ENCODE assay signal across 28 mouse cellular contexts in genomic region chr8:94745476-94746184, GRCm38 (mm10). TPM values are rescaled to one million over a fixed set of nuclear protein-coding genes. Genes with fewer than 3 reads are reported as not detected.
DNase-seq lines count a peak whose midpoint lies in the region; TF ChIP-seq lines count a peak whose summit lies in the region.
"Had no signal": no experiment of that assay in that cellular context is flagged by ENCODE, and none has a peak within 500 bp of the region (broad histone marks: within the 10 kb centered on the region; RNA-seq: fewer than 3 reads in every experiment).

TSS of gene Ccl22 (plus strand) at chr8:94745590.

- H3K4me3 ChIP-seq in testis, adult 2 months (ENCODE audit: control insufficient read depth, low read depth, low read length) = peak within 1 kb of the TSS; percentile 42
- H3K4me3 ChIP-seq: embryonic facial prominence, embryonic 13.5 days; embryonic facial prominence, embryonic 15.5 days; erythroblast, embryonic 14.5 days; forebrain, embryonic 10.5 days; forebrain, embryonic 12.5 days had no signal

- TF ChIP-seq POLR2A in testis, adult 2 months (IDR thresholded peaks at IDR 0.05; ENCODE audit: control insufficient read depth, low read depth, low read length) = no peak

- no peaks in the 10 kb centered on the region for H3K36me3 ChIP-seq in testis, adult 2 months (ENCODE audit: control insufficient read depth, insufficient read depth, low read length)
- H3K36me3 ChIP-seq: embryonic facial prominence, embryonic 13.5 days; embryonic facial prominence, embryonic 15.5 days; forebrain, embryonic 10.5 days; forebrain, embryonic 12.5 days had no signal

- intact Hi-C loops in heart, postnatal 25 days (cut with DNase I) = no loop called here

- no peak for TF ChIP-seq CTCF in testis, adult 2 months (IDR thresholded peaks at IDR 0.05; ENCODE audit: control insufficient read depth, insufficient read depth, insufficient replicate concordance, low read depth, low read length)

- peaks cover 2% of the 10 kb centered on the region; the same call in 1 of the 2 replicates for H3K4me1 ChIP-seq in testis, adult 2 months (ENCODE audit: control insufficient read depth, insufficient read depth, low read length)
- H3K4me1 ChIP-seq: embryonic facial prominence, embryonic 13.5 days; embryonic facial prominence, embryonic 15.5 days; forebrain, embryonic 10.5 days; forebrain, embryonic 12.5 days had no signal

- H3K27ac ChIP-seq in testis, adult 2 months (ENCODE audit: control insufficient read depth, insufficient read depth, low read depth, low read length) = no peak within 1 kb of the TSS
- H3K27ac ChIP-seq: embryonic facial prominence, embryonic 13.5 days; embryonic facial prominence, embryonic 15.5 days; forebrain, embryonic 10.5 days; forebrain, embryonic 12.5 days had no signal

- peak; percentile 80 for DNase-seq in heart, adult 11 months
- DNase-seq in heart, postnatal 25 days (ENCODE audit: low spot score) = no peak
- DNase-seq in testis, postnatal 14 days (ENCODE audit: low spot score) = no peak
- no peak for DNase-seq in thymus, postnatal 0 days (ENCODE audit: low spot score)
- DNase-seq in thymus, postnatal 14 days = no peak
- DNase-seq: adrenal gland, adult 2 months; adrenal gland, postnatal 10 days; adrenal gland, postnatal 25 days; B cell, adult 2 months; cerebellum, adult 11 months; cerebellum, adult 18-20 months; cerebellum, adult 8-10 months; cerebellum, adult 9-11 months; cerebellum, postnatal 14 days; cerebellum, postnatal 36 days; embryo, embryonic 11 days had no signal

- H3K27me3 ChIP-seq in testis, adult 2 months (ENCODE audit: control insufficient read depth, insufficient read depth, low read length) = no peaks in the 10 kb centered on the region
- H3K27me3 ChIP-seq: embryonic facial prominence, embryonic 13.5 days; embryonic facial prominence, embryonic 15.5 days; forebrain, embryonic 12.5 days had no signal

RNA-seq across cellular contexts. Expression of gene Ccl22, which starts in this region (rescaled TPM):
- not detected for total RNA-seq in heart, postnatal 25 days (2021)
- polyA plus RNA-seq in testis, adult 2 months (2012; rRNA removed) = 9.5 and 10.1 TPM in 2 replicates
- polyA plus RNA-seq in thymus, postnatal 0 days (2015; fragmentation: Nextera tagmentation; extraction: Ambion mirVana) = 24.8 and 28.7 TPM in 2 replicates
- total RNA-seq: adrenal gland, adult 2 months; adrenal gland, postnatal 25 days; common myeloid progenitor, adult 5-6 weeks; MEL had no signal
- polyA plus RNA-seq: CD4-positive, CD25-positive, alpha-beta regulatory T cell, adult 4 months; embryonic facial prominence, embryonic 11.5 days; embryonic facial prominence, embryonic 13.5 days; embryonic facial prominence, embryonic 15.5 days; forebrain, embryonic 10.5 days; forebrain, embryonic 12.5 days; forebrain, embryonic 14.5 days; forebrain, embryonic 16.5 days had no signal
